Mouse (Mus musculus) right cerebral cortex, postnatal 10 days (tissue): ENCODE data around the gene Igfbp3.

Experiments used
- DNase-seq, 2 experiments: peaks; one replicate each; pipeline ENCODE4 v3.0.0; 2021; ENCODE audit warnings: low spot score in 2 of 2

Igfbp3 gene

DNA sequence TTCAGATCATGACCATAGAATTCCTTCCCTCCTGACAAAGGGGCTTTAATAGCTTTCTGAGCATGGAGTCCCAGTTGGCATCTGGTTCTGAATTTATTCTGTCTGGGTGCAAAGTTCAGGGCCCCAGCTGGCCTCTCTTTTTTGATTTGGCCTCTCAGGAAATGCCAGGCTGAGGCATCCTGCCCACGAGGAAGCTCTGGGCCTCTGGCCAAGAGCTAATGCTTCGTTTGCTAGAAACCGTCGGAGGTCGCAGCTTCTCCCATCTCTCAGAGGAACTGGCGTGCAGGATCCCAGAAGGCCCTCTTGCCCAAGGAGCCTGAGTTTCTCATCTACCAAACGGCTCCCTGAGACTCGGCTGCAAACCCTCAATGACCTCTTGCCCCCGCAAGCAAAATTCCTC, 2.5 kb downstream of the Igfbp3 start:
- DNase-seq = no peak

DNA sequence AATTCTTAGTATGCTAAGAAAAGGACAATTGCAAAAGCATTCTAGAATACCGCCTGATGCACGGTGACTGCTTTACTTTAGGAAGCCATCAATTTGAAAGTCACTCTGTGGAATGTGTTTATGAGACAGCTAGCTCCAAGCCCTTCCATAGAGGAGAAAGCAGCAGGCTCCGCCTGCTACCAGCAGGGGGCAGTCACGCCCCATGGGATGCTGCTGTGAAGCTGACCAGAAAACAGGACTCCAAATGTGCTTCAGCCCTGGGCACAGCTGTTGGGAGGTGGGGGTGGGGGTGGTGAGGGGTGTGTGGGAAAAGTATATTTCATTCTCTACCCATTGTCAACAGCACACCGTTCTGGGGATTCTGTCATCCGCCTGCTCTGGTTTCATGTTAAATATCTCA, 3.4 kb downstream of the Igfbp3 start:
- DNase-seq = peak; percentile 80 to 86

DNA sequence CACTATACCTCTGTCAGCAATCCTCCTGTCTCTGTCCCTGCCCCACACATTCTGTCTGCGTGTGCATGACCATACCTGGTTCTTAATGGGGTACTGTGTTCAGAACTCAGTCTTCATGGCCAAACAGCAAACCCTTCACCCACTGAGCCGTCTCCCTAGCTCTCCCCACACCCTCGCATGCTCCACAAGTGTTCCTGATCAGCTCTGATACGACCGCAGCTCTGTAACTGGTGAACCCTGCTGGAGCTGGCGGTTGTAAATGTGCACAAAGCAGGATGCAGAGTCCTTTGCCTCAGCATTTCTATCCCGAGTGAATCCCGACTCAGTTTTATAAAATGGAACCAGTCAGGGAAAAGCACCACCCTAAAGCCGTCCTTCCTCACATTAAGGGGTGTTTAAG, 9.9 kb downstream of the Igfbp3 start:
- DNase-seq = no peak

DNA sequence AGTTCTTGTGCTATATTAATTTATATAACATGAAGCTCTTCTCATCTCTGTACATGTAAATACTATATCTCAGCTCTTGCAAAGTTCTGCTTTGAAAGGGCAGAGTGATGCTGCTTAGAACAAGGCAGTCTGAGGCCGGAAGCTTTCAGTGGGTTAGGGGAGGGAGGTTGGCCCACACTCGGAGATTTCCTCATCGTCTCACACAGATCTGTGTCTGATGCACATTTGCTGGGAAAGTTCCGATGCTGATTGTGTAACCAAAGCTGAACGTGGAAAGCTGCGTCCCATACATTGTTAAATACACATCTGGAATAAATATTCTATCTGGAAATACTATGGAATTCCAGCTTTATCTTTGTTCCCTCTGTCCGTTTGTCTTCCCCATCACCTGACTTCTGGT, 11.5 kb downstream of the Igfbp3 start:
- DNase-seq = no peak

DNA sequence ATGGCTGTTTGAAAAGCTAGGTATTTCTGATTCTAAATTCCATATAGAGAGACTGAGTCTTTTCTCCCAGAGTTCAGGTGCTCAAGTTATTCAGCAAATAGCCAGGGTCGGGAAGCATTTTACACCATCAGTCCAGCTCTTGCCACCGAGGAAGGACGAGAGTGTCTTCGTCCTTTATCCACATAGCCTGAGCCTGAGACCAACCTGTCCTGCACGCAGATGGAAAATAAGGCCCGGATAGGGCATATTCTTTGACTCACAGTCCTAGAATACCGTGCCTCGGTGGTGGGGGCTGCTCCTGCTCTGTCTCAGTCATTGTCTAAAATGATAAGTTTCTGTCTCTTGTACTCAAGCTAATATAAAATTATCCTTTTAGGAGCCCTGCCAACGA, 13.3 kb downstream of the Igfbp3 start:
- no peak for DNase-seq

DNA sequence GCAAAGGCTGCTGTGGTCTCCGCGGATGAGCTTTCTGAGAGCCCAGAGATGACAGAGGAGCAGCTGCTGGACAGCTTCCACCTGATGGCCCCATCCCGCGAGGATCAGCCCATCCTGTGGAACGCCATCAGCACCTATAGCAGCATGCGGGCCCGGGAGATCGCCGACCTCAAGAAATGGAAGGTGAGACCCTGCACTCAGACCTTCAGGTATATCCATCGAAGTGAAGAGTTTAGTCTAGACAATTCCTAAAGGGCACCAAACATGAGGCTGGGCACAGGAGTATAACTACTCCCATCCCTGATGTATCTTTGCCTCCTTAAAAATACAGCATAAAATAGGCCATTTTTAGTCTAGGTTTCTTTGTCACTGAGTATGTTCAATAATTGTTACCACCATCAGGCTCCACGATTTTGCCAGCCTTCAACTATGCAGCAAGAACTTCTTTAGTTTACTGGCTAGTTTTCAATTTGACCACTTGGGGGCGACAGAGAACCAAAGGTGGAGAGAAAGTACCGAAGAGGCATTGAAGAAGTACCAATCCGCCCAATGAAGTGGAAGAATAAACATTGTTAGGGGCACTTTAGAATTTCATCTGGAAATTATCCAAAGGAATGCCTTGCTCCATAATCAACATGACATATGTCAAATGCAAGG, 13.9 kb downstream of the Igfbp3 start:
- peak in 1 of 2 experiments; percentile 83 for DNase-seq

DNA sequence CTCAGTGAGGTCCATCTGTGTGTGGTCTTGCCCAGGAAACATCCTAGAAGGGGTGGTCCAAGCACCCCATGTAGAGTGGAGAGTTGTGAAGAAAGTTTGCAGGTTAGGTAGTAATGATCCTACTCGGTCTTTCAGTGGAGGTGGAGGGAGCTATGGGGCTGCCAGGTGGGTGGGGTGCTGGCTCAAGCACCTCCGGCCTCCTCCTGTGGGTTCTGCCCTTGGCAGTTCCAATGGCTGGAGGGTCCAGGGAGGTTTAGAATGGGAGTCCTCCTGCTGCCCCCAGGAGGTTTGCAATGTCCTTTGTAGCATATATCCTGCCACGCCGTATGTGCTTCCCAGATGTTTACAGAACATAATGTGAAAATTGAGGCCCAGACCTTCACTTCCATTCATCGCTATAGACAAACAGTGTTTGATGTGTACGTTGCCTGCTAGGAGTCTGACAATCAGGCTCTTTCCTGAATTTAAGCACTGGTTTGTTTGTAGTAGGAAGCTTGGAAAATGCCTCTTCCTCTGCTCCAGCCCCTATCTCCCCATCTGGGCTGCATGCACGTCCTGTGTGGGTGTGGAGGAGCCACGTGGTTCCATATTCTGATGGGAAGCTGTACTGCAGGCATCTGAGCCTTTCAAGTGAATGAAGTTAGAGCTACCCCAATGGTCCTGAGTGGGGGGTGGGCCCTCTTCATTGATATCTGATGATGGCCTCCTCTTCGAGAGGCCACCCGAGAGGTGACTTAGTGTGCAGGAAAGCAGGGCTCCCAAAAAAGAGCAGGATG, 15.1 kb downstream of the Igfbp3 start:
- no peak for DNase-seq

DNA sequence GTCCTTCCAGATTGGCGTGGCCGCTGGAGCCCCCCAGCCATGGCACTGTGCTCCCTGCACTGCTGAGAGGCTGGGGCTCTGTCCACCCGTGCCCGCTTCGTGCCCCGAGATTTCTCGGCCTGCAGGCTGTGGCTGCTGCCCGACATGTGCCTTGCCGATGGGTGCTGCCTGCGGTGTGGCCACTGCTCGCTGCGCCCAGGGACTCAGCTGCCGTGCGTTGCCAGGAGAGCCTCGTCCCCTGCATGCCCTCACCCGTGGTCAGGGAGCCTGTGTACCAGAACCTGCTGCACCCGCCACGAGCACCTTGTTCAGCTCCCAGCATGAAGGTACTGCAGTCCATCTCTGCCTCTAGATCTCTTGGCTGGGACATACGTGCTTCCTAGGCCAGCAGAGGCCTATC, 15.7 kb downstream of the Igfbp3 start:
- DNase-seq = no peak

DNA sequence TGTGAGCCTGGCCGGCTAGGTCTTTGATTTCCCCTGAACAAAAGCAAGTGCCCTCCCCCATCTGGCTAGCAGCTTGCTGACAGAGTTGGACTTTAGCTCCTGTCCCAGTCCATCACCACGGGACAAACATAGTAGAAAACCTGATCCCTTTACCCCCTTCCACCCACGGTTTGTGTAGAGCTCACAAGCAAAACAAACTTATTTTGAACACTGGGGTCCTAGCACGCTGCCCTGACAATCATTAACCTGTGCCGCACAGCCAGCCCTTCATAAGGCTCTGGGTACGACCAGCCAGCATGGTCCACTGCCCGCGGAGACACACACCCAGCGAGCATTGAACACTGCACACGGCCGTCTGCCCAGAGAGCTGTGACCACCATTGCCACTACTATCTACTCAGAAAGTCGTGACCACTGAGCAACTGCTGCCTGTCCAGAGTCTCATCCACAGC, 16.2 kb downstream of the Igfbp3 start, which contains the start of gene Igfbp1:
Gene Igfbp1, plus strand, starts transcription at position 292 of the 451 bp plus-strand sequence.
- no peak for DNase-seq

DNA sequence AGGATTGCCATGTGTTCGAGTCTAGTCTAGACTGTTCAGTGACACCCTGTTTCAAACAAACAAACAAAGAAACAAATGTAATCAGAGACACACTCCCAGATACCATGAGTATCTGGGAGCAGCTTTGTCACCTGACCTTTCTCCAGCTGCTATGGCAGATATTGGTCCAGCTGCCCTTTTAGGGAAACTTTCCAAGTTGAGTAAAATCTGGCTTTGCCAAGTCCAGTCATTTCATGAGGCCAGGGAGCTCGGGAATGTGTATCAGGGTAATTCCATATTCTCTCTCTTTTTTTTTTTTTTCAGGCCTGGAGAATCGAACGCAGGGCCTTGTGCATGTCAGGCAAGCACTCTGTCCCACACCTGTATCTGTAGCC, 18.4 kb downstream of the Igfbp3 start:
- DNase-seq = no peak

DNA sequence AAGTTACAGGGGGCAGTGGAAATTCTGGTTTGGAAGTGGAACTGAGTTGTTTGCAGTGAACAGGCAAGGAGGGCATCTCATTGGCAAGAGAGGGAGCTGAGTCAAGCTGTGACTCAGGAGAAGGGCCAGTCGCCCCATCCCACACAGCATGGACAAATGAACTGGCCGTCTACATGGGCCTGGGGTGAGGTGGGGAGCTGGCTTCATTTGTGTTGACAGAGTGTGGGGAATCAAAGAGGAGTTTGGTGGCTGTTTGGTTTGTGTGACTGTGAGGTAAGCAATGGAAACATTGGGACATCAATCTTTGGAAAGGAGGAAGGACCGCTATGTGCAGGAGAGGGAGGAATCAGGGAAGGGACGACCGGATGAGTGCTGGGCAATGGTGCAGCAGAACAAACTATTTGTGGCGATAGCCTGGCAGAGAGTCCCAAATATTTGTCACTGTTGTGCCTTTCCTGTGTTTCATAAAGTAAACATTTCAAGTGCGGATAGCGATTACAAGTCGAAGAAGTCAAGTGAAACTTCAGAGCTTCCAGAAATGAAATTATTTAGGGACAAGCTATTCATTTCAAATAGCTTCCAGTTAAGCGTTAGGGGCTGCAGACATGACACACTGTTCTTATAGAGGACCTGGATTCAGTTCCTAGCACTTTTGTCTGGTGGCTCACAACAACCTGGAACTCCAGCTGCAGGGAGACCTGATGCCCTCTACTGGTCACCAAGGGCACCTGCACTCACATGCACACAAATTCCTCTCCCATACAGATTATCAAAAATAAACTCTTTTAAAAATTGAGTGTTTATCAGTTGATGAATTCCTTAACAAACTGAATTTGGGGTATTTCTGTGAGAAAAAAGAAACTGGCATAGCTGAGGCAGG, 19.1 kb downstream of the Igfbp3 start:
- no peak for DNase-seq

DNA sequence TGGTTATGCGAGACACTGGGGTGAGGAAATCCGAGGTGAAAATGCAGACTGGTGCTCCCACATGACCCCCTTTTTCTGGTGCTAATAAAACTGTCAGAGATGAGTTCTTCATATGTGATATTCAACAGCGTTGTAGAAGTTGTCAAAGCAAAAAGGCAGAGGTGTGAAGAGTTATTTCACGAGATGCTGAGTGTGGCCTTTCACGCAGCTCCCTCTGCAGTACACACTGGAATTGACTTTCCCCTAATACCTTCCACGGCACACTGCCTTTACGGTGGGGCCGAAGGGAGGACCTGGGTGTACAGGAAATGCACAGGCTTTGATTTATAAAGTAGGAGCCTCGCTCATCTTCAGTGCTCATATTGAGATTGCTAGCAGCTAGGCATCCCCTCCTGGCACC, 20.6 kb downstream of the Igfbp3 start:
- DNase-seq = no peak

DNA sequence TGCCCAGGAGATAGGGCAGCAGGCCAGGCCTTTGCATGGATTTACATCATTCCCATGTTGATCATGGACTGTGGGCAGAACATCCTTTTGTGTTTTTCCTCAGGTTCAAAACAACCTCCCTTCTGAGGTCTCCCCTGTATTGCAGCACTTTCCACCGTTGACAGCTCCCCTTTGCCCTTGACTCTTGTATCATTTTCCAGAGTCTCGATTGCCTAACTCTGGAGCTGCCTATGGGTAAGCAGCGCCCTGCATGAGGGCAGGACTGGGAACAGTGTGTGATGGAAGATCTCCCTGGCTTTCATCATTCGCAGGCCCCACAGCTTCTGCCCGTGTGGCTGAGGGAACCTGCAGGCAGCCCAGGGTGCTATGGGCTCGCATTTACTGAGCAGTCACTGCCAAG, 21.0 kb downstream of the Igfbp3 start:
- DNase-seq = no peak

DNA sequence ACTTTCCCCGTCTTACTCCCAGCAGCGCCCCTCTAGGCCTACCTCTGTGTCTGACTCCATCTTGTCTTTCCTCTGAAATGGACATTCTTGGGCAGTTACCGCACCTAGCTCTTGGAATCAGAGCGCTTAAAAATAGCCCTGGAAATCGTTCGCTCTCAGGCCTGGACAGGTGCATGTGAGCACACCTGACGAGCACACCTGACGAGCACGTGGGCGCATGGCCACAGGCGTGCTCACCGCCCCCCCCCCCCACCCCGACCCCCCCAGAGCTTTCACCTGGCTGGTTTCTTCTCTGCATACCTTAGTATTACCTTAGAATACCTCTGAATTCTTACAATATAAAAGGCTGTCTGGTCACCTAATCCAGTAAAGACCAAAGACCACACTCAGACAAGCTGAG, 25.3 kb downstream of the Igfbp3 start, which contains the start of gene Gm11985:
Gene Gm11985, minus strand, starts transcription at position 101 of the 400 bp plus-strand sequence.
- no peak for DNase-seq

DNA sequence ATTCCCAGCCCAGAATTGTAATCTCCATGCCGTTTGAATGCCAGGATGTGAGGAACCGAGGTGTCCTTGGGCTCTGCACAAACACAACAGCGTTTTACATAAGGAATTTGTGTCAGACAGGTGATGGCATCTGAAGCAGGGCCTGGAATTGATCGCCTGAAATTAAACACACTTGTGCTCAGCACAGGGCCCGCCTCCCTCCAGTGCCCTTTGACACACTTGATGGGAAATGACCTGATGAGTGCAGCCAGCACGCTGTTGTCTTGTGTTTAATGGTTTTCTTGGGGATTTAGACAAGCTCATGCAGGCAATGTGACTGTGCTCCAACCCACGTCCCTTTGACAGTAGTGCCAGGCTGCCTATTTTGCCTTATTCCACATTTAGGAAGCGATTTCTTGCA, 26.3 kb downstream of the Igfbp3 start:
- DNase-seq = no peak

DNA sequence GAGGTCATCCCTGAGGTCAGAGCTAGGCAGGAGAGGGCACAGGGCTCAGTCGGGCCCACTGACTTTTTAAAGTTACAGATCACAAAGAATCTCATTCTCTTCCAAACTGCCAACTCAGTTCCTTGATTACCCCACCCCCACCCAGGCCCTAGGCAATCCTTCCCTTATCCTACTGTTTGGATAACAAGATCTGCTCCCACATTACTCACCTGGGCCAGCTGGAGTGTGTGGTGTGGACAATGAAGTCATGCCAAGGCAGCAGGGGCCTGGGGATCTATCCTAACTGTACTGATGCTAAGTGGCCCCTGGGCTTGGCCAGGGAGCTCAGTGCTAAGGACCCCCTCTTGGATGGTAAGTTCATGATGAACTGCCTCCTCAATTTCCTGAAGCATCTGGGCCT, 29.3 kb downstream of the Igfbp3 start:
- DNase-seq = no peak

DNA sequence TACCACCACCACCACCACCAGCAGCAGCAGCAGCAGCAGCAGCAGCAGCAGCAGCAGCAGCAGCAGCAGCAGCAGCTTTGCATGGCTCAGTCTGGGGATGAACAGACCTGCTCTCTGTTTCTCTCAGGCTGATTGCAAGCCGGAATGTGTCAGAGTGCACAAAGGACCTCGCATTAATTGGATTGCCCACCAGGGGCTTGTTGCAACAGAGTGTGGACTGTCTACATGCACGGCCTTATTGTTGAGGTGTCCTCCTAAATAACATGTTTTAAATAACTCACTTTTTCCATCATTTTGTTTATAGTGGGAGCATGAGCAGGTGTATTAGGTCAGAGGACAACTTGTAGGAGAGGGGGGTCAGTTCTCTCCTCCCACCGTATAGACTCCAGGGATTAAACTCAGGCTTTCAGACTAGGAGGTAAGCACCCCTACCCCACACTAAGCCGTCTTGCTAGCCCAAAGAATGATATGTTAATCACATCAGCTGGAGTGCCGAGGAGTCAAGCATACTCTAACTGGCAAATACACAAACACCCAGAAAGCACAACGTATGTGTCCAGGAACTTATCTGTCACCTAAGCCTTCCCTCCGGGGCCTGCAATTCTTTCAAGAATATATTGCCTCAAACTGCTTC, 31.2 kb downstream of the Igfbp3 start:
- no peak for DNase-seq

DNA sequence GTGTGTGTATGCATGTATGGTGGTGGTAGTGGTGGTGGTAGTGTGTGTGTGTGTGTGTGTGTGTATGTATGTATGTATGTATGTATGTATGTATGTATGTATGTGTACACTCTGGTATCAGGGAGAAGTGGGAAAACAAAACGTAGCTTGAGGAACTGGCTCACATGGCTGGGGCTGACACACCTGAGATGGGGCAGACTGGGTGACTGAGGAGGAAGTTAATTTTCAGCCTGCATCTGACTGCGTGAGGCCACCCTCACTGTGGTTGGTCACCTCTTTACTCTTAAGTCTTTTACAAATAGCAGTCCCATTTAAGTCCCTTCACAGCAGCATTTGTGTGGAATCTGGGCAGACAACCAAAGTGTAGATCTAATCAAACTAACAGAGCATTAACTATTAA, 34.4 kb downstream of the Igfbp3 start:
- DNase-seq = no peak

DNA sequence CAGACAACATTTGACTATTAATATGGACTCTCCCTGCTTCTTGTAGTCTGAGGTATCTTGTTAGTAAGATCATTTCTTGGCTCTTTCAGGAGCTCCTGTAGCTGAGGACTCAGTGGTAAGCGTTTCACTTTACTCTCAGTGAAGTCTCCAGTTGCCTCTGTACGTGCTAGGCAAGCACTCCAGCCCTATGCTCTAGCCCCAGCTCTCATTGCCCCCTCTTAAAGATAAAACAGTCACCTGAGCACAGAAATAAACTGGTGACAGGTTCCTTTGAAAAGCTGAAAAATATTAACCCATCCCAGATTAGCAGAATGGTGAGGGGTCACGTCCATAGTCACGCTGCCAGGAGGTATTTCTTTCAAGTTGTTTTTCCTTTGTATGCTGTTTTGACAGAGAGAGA, 35.0 kb downstream of the Igfbp3 start:
- DNase-seq = no peak

DNA sequence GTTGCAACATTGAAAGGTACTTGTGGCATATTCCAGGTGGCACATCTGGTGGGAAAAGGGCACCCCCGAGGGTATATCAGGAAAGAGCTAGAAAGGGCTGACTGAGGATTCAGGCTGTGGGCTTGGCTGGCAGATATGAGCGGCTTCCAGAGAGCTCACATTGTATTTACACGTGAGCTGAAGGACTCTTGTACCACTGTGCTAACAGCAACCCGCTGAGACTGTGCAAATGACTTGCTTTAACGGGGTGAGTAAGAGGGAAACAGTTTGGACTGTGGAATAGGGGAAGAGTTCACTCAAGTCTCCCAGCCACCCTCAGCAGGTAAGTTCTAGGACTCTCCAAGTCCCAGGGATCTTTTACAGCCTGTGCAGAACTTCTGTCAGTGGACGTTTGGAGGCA, 40.1 kb downstream of the Igfbp3 start:
- no peak for DNase-seq

DNA sequence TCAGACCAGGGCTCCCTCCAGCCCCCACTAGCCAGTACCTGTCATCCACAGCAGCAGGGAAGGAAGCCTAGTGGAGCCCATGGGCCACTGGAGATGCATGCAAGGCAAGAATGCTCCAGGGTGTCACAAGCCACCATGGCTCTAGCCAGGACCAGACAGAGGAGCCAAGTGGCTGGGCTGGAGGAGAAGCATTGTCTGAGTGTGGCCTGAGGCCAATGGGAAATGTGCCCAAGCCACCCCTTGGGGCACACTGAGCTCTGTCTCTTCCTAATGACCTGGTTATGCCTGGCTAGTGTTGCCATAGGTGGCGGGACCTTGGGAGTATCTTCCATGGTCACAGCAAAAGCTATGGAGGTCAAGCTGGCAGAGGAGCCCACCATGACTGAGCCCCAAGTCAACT, 44.1 kb downstream of the Igfbp3 start:
- no peak for DNase-seq

DNA sequence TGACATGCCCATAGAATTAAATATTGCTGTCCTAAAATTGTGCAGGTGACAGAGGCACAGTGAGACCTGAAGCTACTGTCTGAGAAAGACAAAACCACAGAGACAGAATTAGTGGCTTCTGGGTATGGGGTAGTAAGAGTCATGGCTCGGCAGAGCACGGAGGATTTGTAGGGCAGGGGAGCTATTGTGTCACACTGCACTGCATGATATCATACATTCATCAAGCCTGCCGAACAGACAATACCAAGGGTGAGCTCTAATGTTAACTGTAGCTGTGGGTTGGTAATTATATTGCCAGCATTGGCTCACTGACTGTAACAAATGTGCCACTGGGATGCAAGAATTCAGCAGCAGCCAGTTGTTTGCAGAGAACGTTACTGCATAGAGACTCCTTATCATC, 49.3 kb downstream of the Igfbp3 start:
- no peak for DNase-seq
